Mouse (Mus musculus) retina, adult 2 months (tissue): ENCODE measurements around the gene Arhgef28.

Experiments used
- DNase-seq: peaks from one replicate; pipeline ENCODE4 v3.0.0-alpha.2; 2012; ENCODE audit warnings: low read depth, low spot score

The Arhgef28 gene

GRCm38 (mm10) chr13:98205771-98206545, at the start of gene Arhgef28:
Gene Arhgef28, minus strand, starts transcription at chr13:98206439.
- no peak for DNase-seq

- no peak for DNase-seq
Measured at GRCm38 (mm10) chr13:98254921-98255320, 48.7 kb upstream of the Arhgef28 start.

- no peak for DNase-seq
Measured at GRCm38 (mm10) chr13:98249594-98249993, 43.4 kb upstream of the Arhgef28 start.

GRCm38 (mm10) chr13:98245386-98245785, 39.1 kb upstream of the Arhgef28 start:
- DNase-seq = no peak

GRCm38 (mm10) chr13:98244571-98245350, 38.5 kb upstream of the Arhgef28 start:
- DNase-seq = no peak

DNA sequence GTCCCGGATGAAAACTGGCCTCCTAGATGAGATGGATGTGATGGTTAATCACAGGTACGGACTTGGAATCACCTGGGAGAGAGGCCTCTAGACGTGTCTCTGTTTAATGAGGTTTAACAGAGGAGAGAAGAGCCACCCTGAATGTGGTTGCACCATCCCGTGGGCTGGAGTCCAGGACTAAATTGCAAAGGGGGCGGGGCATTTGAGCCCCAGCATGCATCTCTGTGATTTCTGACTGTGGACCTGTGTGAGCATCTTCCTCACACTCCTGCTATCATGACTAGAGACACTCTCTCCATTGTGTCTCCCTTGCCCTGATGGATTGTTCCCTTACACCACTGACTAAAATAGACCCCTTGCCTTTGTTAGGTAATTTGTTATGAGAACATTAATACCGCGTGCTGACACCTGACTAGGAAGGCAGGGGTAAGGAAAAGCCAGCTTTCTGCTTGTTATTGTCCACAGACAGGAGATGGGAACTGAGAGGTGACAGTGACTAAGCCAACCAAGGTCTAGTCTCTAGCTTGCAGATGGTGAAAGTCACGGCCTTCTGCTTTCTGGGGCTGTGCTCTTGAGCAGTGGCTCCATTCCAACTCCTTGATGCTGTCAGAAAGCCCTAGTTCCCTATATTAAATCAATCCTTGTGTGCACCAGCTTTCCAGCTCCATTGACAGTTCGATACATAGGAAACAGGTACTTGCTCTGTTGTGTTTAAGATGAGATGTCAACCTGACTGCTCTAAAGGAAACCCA, 35.5 kb upstream of the Arhgef28 start:
- no peak for DNase-seq

DNA sequence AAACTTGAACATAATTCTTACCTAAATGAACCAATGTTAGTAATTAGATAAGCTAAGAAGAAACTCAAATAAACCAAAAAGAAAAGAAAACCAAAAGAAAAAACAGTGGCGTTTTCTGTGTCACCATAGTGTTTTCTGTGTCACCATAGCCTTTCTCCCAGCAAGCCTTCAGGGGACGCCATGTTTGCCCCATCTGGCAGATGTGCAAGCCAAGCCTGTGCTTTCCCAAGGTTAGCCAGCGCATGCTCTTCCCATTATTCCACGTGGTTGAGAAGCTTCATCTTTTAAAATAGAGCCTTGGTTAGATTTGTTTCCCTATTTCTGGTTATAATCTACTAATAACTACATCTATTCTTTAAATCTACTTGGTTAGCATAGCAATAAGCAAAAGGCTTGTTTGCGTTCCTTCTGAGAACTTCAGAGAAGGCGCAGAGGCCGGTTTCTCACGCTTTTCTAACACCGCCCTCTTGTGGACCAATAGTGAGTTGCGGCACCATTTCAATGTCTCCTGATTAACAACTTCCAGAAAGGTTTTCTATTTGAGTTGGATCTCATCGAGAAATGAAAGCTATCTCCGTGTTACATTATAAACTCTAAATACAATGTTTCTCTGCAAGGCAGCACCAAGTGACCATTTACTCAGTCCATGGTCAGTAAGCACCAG, 33.9 kb upstream of the Arhgef28 start:
- DNase-seq = no peak

DNA sequence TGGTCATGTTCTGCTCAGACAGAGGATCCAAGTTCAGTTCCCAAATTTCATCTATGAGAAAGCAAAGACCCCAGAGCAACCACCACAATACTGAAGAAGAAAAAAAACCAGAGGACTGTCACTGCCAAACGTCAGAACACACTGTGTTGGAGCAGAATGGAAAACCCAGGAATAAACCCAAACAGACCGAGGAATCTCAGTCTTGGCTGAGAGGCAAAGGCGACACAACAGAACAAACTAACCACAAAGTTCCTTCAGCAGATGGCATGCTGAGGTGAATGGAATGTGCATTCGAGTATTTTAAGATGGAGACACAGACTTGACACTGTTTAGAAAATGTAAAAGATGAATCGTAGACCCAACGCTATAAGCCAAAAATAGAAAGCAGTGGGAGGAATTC, 29.2 kb upstream of the Arhgef28 start:
- DNase-seq = no peak

DNA sequence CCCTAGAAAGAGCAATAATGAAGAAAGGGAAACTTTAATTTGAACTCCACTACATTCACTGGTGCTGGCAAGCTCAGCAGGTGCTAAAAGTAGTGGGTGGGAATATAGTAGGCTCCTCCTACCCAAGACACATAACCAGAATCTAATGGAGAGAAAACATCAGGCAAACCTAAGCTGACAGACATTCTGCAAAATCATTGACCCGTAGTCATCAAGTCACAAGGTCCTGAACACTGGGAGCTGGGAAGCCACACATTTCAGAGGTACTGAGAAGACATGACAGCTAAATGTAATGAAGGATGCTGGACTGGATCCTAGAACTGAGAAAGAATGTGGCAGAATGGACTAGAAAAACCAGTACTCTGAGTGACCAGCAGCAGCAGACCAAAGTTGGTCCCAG, 24.3 kb upstream of the Arhgef28 start:
- DNase-seq = no peak

DNA sequence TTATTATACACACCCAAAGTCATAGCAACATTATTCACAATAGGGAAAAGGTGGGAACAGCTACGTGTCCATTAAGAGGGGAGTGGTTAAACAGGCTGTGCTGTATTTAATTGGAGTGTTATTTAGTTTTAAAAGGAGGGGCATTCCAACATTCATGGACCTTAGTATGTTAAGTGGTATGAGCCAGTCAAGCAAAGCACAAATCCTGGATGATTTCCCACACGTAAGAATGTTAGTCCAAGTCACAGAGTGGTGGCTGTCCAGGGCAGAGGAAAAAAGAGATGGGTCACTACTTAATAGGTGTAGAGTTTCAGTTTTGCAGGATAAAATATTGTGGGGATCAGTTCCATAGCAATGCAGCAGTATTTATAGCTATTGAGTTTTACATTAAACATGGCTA, 20.0 kb upstream of the Arhgef28 start:
- DNase-seq = no peak

DNA sequence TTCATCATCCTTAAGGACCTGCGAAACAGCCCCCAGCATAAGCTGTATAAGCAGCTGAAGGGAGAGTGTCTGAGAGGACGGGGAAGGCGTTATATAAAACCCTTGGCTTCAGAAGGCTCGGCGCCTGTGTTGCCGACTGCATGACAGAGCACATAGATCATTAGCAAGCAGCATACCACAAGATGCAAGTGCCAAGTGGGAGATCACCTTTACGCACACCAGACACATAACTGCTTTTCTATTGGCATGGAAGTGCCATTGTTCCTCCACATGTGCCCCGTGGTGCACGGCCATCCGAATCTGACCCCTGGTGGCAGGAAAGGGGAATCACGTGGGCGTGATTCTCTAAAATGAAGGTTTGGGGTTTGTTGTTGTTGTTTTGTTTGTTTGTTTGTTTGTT, 16.6 kb upstream of the Arhgef28 start:
- no peak for DNase-seq

GRCm38 (mm10) chr13:98210137-98210536, 3.9 kb upstream of the Arhgef28 start:
- no peak for DNase-seq

DNA sequence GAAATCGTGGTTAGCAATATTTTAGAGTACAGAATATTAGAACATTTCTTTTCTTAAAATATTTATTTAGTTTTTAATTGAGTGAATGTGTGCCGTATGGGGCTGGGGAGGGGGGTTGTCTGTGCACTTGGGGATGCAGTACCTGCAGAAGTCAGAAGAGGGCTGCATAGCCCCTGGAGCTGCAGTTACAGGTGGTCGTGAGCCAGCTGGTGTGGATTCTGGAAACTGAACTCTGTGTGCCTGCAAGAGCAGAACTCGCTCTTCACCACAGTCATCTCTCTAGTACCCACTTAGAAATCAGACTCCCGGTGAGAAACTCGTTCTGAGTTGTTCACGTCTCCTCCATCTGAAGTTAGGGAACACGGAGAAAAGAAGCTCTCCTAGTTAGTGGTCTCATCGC, 2.6 kb upstream of the Arhgef28 start:
- DNase-seq = no peak

GRCm38 (mm10) chr13:98206546-98206870, 269 bp upstream of the Arhgef28 start:
- DNase-seq = no peak

DNA sequence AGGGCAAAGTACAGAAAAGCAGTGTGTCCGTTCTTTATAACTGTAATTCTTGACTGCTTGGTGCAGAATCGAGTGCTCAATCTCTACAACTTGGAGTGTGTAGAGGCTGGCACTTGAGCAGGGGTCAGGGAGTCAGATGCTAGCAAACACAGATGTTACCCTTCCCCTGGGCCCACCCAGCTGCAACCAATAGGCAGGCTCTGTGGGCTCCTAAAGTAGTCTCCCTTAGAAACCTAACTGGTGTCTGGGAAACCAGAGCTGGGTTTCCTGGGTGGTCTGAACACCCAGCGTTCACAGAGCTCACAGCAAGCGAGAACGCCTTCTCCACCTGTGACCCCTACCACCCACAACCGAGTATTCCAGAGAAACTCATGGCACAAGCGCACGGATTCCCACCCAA, 1.1 kb downstream of the Arhgef28 start:
- DNase-seq = no peak

GRCm38 (mm10) chr13:98204371-98204770, 1.9 kb downstream of the Arhgef28 start:
- no peak for DNase-seq

- DNase-seq = no peak
Measured at GRCm38 (mm10) chr13:98201436-98201835, 4.8 kb downstream of the Arhgef28 start.

DNA sequence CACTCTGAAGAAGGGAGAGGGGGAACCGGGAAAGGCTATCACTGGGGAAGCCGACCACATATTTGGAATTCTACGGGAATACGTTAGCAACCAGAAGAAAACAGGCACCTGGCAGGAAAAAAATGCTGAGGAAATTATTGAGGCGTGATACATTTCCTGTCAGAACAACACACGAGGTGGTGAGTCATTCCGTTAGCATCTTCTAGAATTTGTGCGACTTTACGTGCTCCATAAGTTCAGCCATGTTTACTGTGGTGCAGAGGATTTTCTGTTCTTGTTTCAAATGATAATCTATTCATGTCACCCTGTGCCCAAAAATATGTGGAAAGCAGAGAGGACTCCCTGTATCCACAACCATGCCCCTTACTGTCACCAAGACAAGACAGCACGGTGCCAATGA, 13.6 kb downstream of the Arhgef28 start:
- no peak for DNase-seq

DNA sequence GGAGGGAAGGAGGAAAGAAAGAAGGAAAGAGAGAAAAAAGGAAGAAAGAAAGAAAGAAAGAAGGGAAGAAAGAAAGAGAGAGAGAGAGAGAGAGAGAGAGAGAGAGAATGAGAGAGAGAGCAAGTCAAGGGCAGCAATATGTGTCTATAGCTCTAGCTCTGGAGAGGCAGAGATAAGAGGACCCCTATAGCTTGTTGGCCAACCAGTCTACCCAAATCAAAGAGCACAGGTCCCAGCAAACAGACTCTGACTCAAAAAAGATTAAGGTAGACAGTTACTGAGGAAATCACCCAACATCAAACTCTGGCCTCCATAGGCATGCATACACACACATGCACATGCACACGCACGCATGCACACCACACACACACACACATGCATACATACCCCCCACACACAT, 17.7 kb downstream of the Arhgef28 start:
- DNase-seq = no peak

DNA sequence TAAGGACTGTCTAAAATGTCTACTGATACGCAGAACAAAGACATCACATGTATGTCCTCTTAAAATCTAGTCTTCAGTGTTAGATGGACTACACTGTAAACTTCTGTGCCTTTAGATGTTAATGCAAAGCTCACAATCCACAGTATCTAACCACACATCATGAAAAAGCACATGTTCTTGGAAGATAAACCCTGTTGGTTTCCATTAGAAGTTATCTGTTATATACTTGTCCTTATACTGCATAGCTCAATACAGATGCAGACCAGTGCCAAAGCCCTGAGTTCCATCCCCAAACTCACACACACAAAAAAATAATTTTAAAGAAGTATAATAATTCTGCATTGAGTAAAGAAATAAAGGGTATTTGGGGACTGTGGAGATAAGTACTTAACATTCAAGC, 18.3 kb downstream of the Arhgef28 start:
- DNase-seq = no peak

- DNase-seq = no peak
Measured at GRCm38 (mm10) chr13:98186179-98186578, 20.1 kb downstream of the Arhgef28 start.

DNA sequence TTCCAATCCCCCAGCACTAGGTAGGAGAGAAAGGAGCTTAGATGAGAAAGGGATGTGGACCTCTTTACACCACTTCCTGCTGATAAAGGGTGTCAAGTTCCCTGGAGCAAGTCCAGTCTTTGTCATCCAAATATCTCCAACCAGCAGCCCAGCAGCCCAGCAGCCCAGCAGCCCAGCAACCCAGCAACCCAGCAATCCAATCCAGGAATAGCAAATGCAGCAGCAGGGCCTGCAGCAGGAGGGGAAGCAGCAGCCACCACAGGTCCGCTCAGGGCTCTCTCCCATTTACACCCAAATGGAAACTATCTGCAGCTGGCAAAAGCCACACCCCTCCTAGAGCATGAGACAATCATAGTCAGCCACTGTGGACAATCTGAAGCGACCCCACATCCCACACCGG, 21.6 kb downstream of the Arhgef28 start:
- no peak for DNase-seq
